ENCODE assay signal across 23 mouse cellular contexts in the genomic region with DNA sequence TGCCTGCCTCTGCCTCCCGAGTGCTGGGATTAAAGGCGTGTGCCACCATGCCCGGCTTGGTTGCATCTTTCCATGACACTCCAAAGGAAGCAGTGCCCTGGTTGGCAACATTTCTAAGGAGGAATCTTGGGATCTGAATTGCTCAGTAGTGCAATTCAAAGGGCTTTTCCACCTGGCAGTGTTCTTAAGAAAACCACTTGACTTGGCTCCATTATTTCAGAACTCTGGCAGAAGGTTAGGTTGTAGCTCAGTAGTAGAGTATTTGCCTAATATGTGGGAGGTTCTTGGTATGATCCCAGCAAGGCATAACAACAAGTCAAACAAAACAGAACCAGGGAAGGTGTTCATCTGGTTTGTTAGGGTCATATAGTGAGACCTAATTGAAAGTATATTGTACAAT. TPM values are rescaled to one million over a fixed set of nuclear protein-coding genes. Genes with fewer than 3 reads are reported as not detected.
DNase-seq lines count a peak whose midpoint lies in the region; ATAC-seq lines count a peak whose summit lies in the region.
"Had no signal": no experiment of that assay in that cellular context is flagged by ENCODE, and none has a peak within 500 bp of the region (broad histone marks: within the 10 kb centered on the region; RNA-seq: fewer than 3 reads in every experiment).

No protein-coding gene starts in this region.

- H3K27ac ChIP-seq in lung, embryonic 16.5 days (ENCODE audit: low read length): no peak overlapping the region
- H3K27ac ChIP-seq in intestine, embryonic 15.5 days: no peak overlapping the region
- H3K27ac ChIP-seq: embryonic facial prominence, embryonic 15.5 days; forebrain, embryonic 15.5 days; heart, embryonic 10.5 days; hindbrain, embryonic 12.5 days; hindbrain, postnatal 0 days had no signal

- 87% methylated on average over 3 of the region's 3 CpGs for WGBS in lung, embryonic 16.5 days
- WGBS in intestine, embryonic 15.5 days: 95% methylated on average over 3 of the region's 3 CpGs

- no peak overlapping the region for H3K4me2 ChIP-seq in lung, embryonic 16.5 days (ENCODE audit: low read depth, low read length)
- no peak overlapping the region for H3K4me2 ChIP-seq in intestine, embryonic 15.5 days (replicated peaks)
- H3K4me2 ChIP-seq: embryonic facial prominence, embryonic 15.5 days; forebrain, embryonic 15.5 days; hindbrain, embryonic 12.5 days had no signal

- H3K4me1 ChIP-seq in lung, embryonic 16.5 days (replicated peaks; ENCODE audit: control insufficient read depth, insufficient read depth, low read length): no peaks in the 10 kb centered on the region
- H3K4me1 ChIP-seq in intestine, embryonic 15.5 days (replicated peaks): no peaks in the 10 kb centered on the region
- H3K4me1 ChIP-seq: embryonic facial prominence, embryonic 15.5 days; forebrain, embryonic 15.5 days; heart, embryonic 10.5 days; hindbrain, embryonic 12.5 days had no signal

- H3K9ac ChIP-seq in lung, embryonic 16.5 days (ENCODE audit: low read length): no peak overlapping the region
- no peak overlapping the region for H3K9ac ChIP-seq in intestine, embryonic 15.5 days
- H3K9ac ChIP-seq: embryonic facial prominence, embryonic 15.5 days; forebrain, embryonic 15.5 days; hindbrain, embryonic 12.5 days had no signal

- H3K9me3 ChIP-seq in lung, embryonic 16.5 days (ENCODE audit: control insufficient read depth, low read length): no peaks in the 10 kb centered on the region
- H3K9me3 ChIP-seq in intestine, embryonic 15.5 days: no peaks in the 10 kb centered on the region
- H3K9me3 ChIP-seq: embryonic facial prominence, embryonic 15.5 days; forebrain, embryonic 15.5 days; heart, embryonic 10.5 days; hindbrain, embryonic 12.5 days had no signal

- DNase-seq in cerebellum, postnatal 10 days: peak; percentile 8 to 12
- DNase-seq in cerebellum, postnatal 14 days: no peak
- no peak for DNase-seq in lung, postnatal 4 days
- peak; percentile 5 for DNase-seq in lung, postnatal 10 days
- DNase-seq in neural tube, embryonic 10.5 days (ENCODE audit: extremely low spot score, low spot score): no peak
- DNase-seq: adrenal gland, adult 8-10 months; cerebellum, adult 18-20 months; cerebellum, adult 9-11 months; embryo, embryonic 11 days; gastrocnemius, postnatal 36 days; heart, postnatal 10 days; heart, postnatal 4 days had no signal

- ATAC-seq in lung, embryonic 16.5 days (ENCODE audit: low read depth): peak; percentile 23; the same call in 1 of the 2 replicates
- ATAC-seq in intestine, embryonic 15.5 days: no peak
- ATAC-seq: activated CD4-positive, CD25-positive, alpha-beta regulatory T cell, adult 4 months; forebrain, embryonic 15.5 days; hindbrain, postnatal 0 days; Patski had no signal

- no peak overlapping the region for H3K4me3 ChIP-seq in lung, embryonic 16.5 days (ENCODE audit: low read length)
- H3K4me3 ChIP-seq in intestine, embryonic 15.5 days (replicated peaks): no peak overlapping the region
- H3K4me3 ChIP-seq: embryonic facial prominence, embryonic 15.5 days; erythroblast, embryonic 14.5 days; forebrain, embryonic 15.5 days; heart, embryonic 10.5 days; hindbrain, embryonic 12.5 days had no signal

- H3K27me3 ChIP-seq in lung, embryonic 16.5 days (ENCODE audit: control insufficient read depth, insufficient read depth, low read depth, low read length): no peaks in the 10 kb centered on the region
- H3K27me3 ChIP-seq in intestine, embryonic 15.5 days (replicated peaks): no peaks in the 10 kb centered on the region
- H3K27me3 ChIP-seq: CH12.LX; embryonic facial prominence, embryonic 15.5 days; forebrain, embryonic 15.5 days; hindbrain, embryonic 12.5 days; Patski had no signal

- no peaks in the 10 kb centered on the region for H3K36me3 ChIP-seq in lung, embryonic 16.5 days (ENCODE audit: control insufficient read depth, insufficient read depth, low read length)
- H3K36me3 ChIP-seq in intestine, embryonic 15.5 days: no peaks in the 10 kb centered on the region
- H3K36me3 ChIP-seq: embryonic facial prominence, embryonic 15.5 days; forebrain, embryonic 15.5 days; heart, embryonic 10.5 days; hindbrain, embryonic 12.5 days had no signal

RNA-seq across cellular contexts. Expression of a gene that starts 25.4 kb away (rescaled TPM):
- polyA plus RNA-seq in lung, embryonic 16.5 days (2015; fragmentation: Nextera tagmentation; extraction: Ambion mirVana): 1.5 and 1.7 TPM in 2 replicates
- 5.3 and 6.5 TPM in 2 replicates for polyA plus RNA-seq in intestine, embryonic 15.5 days (2015; fragmentation: Nextera tagmentation; extraction: Ambion mirVana)

Comparison
In these comparisons a context has a peak if more than half of its experiments do, and no peak if none do; other contexts are left out.
1. DNase-seq: peak in cerebellum, postnatal 10 days (2 of 2) and lung, postnatal 10 days (single experiment); none in cerebellum, postnatal 14 days (0 of 2), lung, postnatal 4 days (0 of 2) and neural tube, embryonic 10.5 days (single experiment).